Mouse (Mus musculus) ES-E14 (cell line): ENCODE measurements around the gene Atp7b. TPM values are rescaled to one million over a fixed set of nuclear protein-coding genes. Genes with fewer than 3 reads are reported as not detected.

Experiments
- DNase-seq: peaks from one replicate; pipeline ENCODE4 v3.0.0-alpha.2; 2013; ENCODE audit warnings: low read depth, low spot score
- H3K27ac ChIP-seq: 2 replicates; pipeline ENCODE4 v1.5.1; 2012; ENCODE audit warnings: low read depth, mild to moderate bottlenecking, low read length, moderate library complexity, mixed read lengths; ENCODE audit not compliant: poor library complexity, insufficient read depth, severe bottlenecking
- H3K36me3 ChIP-seq: 2 replicates; pipeline ENCODE4 v1.6.1; 2012; ENCODE audit warnings: mild to moderate bottlenecking, low read length, moderate library complexity, mixed read lengths; ENCODE audit not compliant: control insufficient read depth, poor library complexity, insufficient read depth, severe bottlenecking
- H3K4me1 ChIP-seq, 2 experiments: fragments of 150-350 bp in 1 of 2; sonication (generic) in 1 of 2; 2 replicates each; pipeline ENCODE4 v1.6.1; 2012; ENCODE audit warnings: low read length in 2 of 2, mild to moderate bottlenecking in 1 of 2, mixed read lengths in 1 of 2; ENCODE audit not compliant: control insufficient read depth in 2 of 2, insufficient read depth in 2 of 2, poor library complexity in 1 of 2
- H3K4me3 ChIP-seq, 2 experiments: fragments of 150-350 bp in 1 of 2; sonication (generic) in 1 of 2; 2 replicates each; pipeline ENCODE4 v1.5.1; 2012; ENCODE audit warnings: low read length in 2 of 2, low read depth in 1 of 2, mild to moderate bottlenecking in 1 of 2, mixed read lengths in 1 of 2; ENCODE audit not compliant: insufficient read depth in 1 of 2, poor library complexity in 1 of 2, severe bottlenecking in 1 of 2
- H3K9ac ChIP-seq: 2 replicates; pipeline ENCODE4 v1.6.1; 2012; ENCODE audit warnings: low read depth, mild to moderate bottlenecking, low read length, mixed read lengths; ENCODE audit not compliant: poor library complexity, insufficient read depth, severe bottlenecking
- H3K9me3 ChIP-seq: fragments of 150-350 bp; sonication (generic); 2 replicates; pipeline ENCODE4 v1.6.1; 2012; ENCODE audit warnings: low read depth, mild to moderate bottlenecking, low read length; ENCODE audit not compliant: control insufficient read depth, insufficient read depth
- CHD2 ChIP-seq: IDR thresholded peaks from 2 replicates; pipeline ENCODE4 v1.6.1; 2014; ENCODE audit warnings: mild to moderate bottlenecking, low read depth, low read length, inconsistent platforms
- HCFC1 ChIP-seq: IDR thresholded peaks from 2 replicates; pipeline ENCODE4 v1.6.1; 2012; ENCODE audit warnings: low read length, inconsistent platforms, borderline replicate concordance; ENCODE audit not compliant: insufficient read depth
- MAFK ChIP-seq: IDR thresholded peaks from 2 replicates; pipeline ENCODE4 v1.6.1; 2014; ENCODE audit warnings: mild to moderate bottlenecking, low read depth, low read length, inconsistent platforms; ENCODE audit not compliant: insufficient read depth
- ZC3H11A ChIP-seq: IDR thresholded peaks from 2 replicates; pipeline ENCODE4 v1.6.1; 2012; ENCODE audit warnings: low read depth, mild to moderate bottlenecking, inconsistent platforms, low read length, borderline replicate concordance
- ZNF384 ChIP-seq: IDR thresholded peaks from 2 replicates; pipeline ENCODE4 v1.6.1; 2012; ENCODE audit warnings: low read depth, low read length, inconsistent platforms
- in situ Hi-C, 2 experiments: fragments of 600-800 bp; cut with MboI; formaldehyde crosslinking; loops; one replicate each; pipeline ENCODE4 v1.15.1; 2025; ENCODE audit warnings: low sequenced_read_pairs in 2 of 2, inconsistent platforms in 1 of 2; ENCODE audit not compliant: unreplicated experiment in 2 of 2
- total RNA-seq: library from RNA; depleted of rRNA; stranded (reverse); fragments of 300-350 nt; gene quantifications from 2 replicates; pipeline ENCODE4 v1.2.3, GENCODE M21; 2012

Atp7b gene
- total RNA-seq, 1 experiment = 3.2 TPM

DNA sequence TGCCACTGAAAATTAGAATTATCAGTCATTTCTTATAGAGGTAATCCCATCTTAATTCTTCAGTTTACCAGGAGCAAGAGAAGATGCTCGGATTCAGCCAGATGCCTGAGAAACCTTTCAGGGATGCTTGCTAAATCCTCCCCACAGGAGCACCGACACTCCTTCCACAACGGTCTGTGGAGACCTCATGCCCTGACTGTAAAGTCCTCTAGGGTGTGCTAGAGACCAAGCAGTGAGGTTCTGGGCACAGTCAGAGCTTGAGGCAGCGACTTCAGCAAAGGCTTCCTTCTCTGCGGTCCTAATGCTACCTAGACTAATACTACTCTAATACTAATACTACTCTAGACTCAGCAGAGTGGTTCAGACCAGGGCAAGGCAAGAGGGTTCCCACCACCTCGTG, 67.9 kb downstream of the Atp7b start:
- Histone ChIP-seq H3K9ac (no peak overlapping the region), H3K27ac (no peak overlapping the region), H3K36me3 (no peaks in the 10 kb centered on the region), H3K4me1 (no peaks in the 10 kb centered on the region), H3K9me3 (no peaks in the 10 kb centered on the region), H3K4me3 (no peak overlapping the region)
- in situ Hi-C loops = loop anchor here in 1 of 2 experiments (10.0 kb wide), 1 partner anchor 133 kb away; the partner anchor contains the start of gene Nek5
- TF ChIP-seq HCFC1 (no peak), MAFK (no peak), ZC3H11A (peak; percentile 70; the same call in 1 of the 2 replicates)
- DNase-seq = peak; percentile 38

DNA sequence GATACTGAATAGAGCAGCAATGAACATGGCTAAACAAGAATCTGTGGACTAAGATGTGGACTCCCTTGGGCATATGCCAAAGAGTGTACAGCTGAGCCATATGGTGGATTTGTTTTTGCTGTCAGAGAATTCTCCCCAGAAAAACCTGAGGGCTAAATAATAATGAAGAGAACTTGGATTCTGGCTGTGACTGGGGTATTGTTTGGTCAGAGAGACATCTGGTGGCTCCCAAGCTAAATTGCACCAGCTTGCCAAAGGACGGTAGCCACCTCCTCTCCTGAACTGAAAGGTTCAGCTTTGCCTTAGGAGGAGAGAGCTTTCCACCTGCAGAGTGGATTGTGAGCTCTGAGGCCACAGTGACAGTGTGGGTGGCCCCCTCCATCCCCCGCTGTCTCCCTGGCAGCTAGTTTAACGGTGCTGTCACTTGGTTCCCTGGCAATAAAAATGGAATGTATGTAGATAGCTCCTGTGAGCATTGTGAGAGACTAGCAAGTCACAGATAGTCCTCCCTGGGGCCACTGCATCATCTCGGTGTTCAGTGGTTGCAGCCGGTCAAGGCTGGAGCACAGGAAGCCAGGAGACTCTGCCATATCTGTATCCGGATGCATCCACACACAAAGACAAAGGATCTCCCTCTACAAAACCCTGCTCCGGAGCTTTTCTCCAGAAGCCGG, 78.3 kb downstream of the Atp7b start:
- Histone ChIP-seq H3K4me3 (no peak overlapping the region), H3K9ac (no peak overlapping the region), H3K4me1 (no peaks in the 10 kb centered on the region), H3K9me3 (no peaks in the 10 kb centered on the region), H3K36me3 (no peaks in the 10 kb centered on the region), H3K27ac (no peak overlapping the region)
- TF ChIP-seq MAFK = no peak
- peak; percentile 78; the same call in 1 of the 2 replicates for TF ChIP-seq ZC3H11A
- in situ Hi-C loops = no loop called here
- peak; percentile 20 for DNase-seq

DNA sequence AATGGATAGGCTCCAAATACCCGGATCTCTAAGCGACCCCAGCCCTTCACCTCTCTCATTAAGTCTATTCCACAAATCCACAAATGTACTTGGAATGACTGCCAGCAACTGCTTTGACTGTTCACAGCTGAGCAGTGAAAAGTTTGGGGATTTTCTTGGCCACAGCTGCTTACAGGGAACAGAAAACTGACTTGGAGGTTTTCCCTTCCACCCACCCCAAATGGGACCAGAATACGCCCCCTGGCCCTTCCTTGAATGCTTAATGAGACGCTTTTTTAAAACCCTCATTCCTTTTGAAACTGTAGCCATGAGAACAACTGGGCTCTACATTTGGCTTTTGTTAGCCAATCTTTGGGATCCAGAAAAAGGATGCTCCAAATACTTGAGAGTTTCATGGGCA, 81.9 kb downstream of the Atp7b start:
- H3K36me3 ChIP-seq = no peaks in the 10 kb centered on the region
- H3K27ac ChIP-seq = no peak overlapping the region
- no peak for DNase-seq
- no peaks in the 10 kb centered on the region for H3K9me3 ChIP-seq
- no peak overlapping the region for H3K9ac ChIP-seq
- TF ChIP-seq CHD2 (no peak), MAFK (no peak), ZNF384 (no peak), ZC3H11A (no peak), HCFC1 (no peak)
- no peaks in the 10 kb centered on the region for H3K4me1 ChIP-seq
- H3K4me3 ChIP-seq = no peak overlapping the region
- in situ Hi-C loops = no loop called here

DNA sequence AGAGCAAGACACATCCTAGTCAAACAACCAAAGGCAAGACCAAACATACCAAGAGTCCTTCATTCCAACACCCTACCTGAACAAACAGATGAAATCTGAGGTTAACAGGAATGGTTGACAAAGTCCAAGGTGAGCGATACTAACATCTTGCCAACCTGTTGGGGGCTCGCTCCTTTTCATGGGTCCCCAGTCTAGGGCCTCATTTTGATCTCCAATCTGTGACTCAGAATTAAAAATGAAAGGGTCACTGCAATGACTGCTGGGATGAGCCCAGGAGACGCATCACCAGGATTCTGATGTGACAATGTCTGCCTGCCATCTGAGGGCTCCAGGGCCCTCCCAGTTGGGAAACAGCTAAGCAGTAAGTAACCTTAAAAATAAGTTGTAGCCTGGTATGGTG, 90.6 kb downstream of the Atp7b start, which contains the start of gene Ccdc70:
Ccdc70 (plus strand) TSS at position 301 of the 400 bp plus-strand sequence.
- H3K36me3 ChIP-seq = no peaks in the 10 kb centered on the region
- no peaks in the 10 kb centered on the region for H3K4me1 ChIP-seq
- in situ Hi-C loops = no loop called here
- H3K9ac ChIP-seq = no peak within 1 kb of the TSS
- TF ChIP-seq ZC3H11A = no peak
- no peak for TF ChIP-seq ZNF384
- TF ChIP-seq HCFC1 = no peak
- no peak for TF ChIP-seq MAFK
- no peak for TF ChIP-seq CHD2
- H3K27ac ChIP-seq = no peak within 1 kb of the TSS
- no peak within 1 kb of the TSS for H3K4me3 ChIP-seq
- no peak for DNase-seq
- no peaks in the 10 kb centered on the region for H3K9me3 ChIP-seq

DNA sequence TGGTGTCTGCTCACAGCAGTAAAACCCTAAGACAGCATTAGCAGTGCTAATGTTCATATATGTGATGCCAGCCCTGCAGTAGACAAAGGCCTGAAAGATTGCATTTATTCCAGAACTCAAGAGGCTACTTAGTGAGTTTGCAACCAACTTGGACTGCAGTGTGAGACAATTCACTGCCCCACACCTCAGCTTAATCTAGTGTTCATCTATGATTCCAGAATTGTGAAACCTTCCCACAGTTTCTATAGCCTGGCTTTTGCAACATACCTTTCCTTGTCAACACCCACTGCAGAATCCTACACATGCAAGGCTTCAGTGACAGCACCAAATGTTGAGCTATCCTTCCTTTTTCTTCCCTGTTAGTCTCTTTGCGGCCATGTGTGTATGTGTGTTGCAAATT, 93.5 kb downstream of the Atp7b start:
- no peak overlapping the region for H3K4me3 ChIP-seq
- TF ChIP-seq HCFC1 (no peak), CHD2 (no peak), ZNF384 (no peak), MAFK (no peak), ZC3H11A (no peak)
- H3K4me1 ChIP-seq = no peaks in the 10 kb centered on the region
- no peak overlapping the region for H3K9ac ChIP-seq
- H3K9me3 ChIP-seq = no peaks in the 10 kb centered on the region
- H3K36me3 ChIP-seq = no peaks in the 10 kb centered on the region
- in situ Hi-C loops = no loop called here
- H3K27ac ChIP-seq = no peak overlapping the region
- no peak for DNase-seq
